Mouse (Mus musculus) stomach, embryonic 14.5 days (tissue): ENCODE results near the gene Gm21970. TPM values are rescaled to one million over a fixed set of nuclear protein-coding genes. Genes with fewer than 3 reads are reported as not detected.

ENCODE experiments used
- ATAC-seq: fragments of 200-750 bp; cut with Nextera tagmentation; 2 replicates; pipeline ENCODE4 v1.8.0; 2017; ENCODE audit warnings: low read depth, moderate TSS enrichment; ENCODE audit not compliant: insufficient number of reproducible peaks, insufficient read depth, low FRiP score
- H3K27ac ChIP-seq: fragments of 300-500 bp; sonication (generic); 2 replicates; pipeline ENCODE4 v1.5.1; 2014; ENCODE audit warnings: mild to moderate bottlenecking, low read length, moderate library complexity, mixed read lengths
- H3K27me3 ChIP-seq: fragments of 300-500 bp; sonication (generic); 2 replicates; pipeline ENCODE4 v1.6.1; 2014; ENCODE audit warnings: low read length, control low read depth, mixed read lengths; ENCODE audit not compliant: control insufficient read depth, insufficient read depth
- H3K36me3 ChIP-seq: fragments of 300-500 bp; sonication (generic); 2 replicates; pipeline ENCODE4 v1.6.1; 2014; ENCODE audit warnings: mild to moderate bottlenecking, control low read depth, low read length, moderate library complexity, mixed read lengths; ENCODE audit not compliant: control insufficient read depth, insufficient read depth
- H3K4me1 ChIP-seq: fragments of 300-500 bp; sonication (generic); 2 replicates; pipeline ENCODE4 v1.6.1; 2014; ENCODE audit warnings: low read length, control low read depth, mixed read lengths; ENCODE audit not compliant: control insufficient read depth, insufficient read depth
- H3K4me2 ChIP-seq: fragments of 300-500 bp; sonication (generic); replicated peaks from 2 replicates; pipeline ENCODE4 v1.6.1; 2014; ENCODE audit warnings: low read depth, low read length, control low read depth
- H3K4me3 ChIP-seq: fragments of 300-500 bp; sonication (generic); 2 replicates; pipeline ENCODE4 v1.5.1; 2014; ENCODE audit warnings: low read depth, low read length, control low read depth
- H3K9ac ChIP-seq: fragments of 300-500 bp; sonication (generic); replicated peaks from 2 replicates; pipeline ENCODE4 v1.6.1; 2014; ENCODE audit warnings: low read depth, mild to moderate bottlenecking, control low read depth, low read length, moderate library complexity, mixed read lengths
- H3K9me3 ChIP-seq: fragments of 300-500 bp; sonication (generic); 2 replicates; pipeline ENCODE4 v1.6.1; 2016; ENCODE audit warnings: low read depth, low read length, control low read depth; ENCODE audit not compliant: control insufficient read depth
- WGBS: fragments of 180-500 bp; shearing (Covaris S2); extraction: QIAGEN DNeasy Blood & Tissue Kit; methylation state at CpG from one replicate; pipeline ENCODE4 v1.1.7; 2014; 5-methylcytosine and 5-hydroxymethylcytosine counted together
- polyA plus RNA-seq: library from polyadenylated mRNA; unstranded; fragments of >200 nt; fragmentation: Nextera tagmentation; extraction: Ambion mirVana; gene quantifications from 2 replicates; pipeline ENCODE4 v1.2.1, GENCODE M21; 2014

Gene Gm21970
- polyA plus RNA-seq, 1 experiment from 2014 or later = not detected

- H3K36me3 ChIP-seq = no peaks in the 10 kb centered on the region; the same call in 1 of the 2 replicates
- no peaks in the 10 kb centered on the region for H3K9me3 ChIP-seq
- no peaks in the 10 kb centered on the region for H3K27me3 ChIP-seq
- H3K9ac ChIP-seq = no peak overlapping the region
- H3K4me1 ChIP-seq = 0 out of 2 replicates have a peak, but pooled peaks cover 1% of the 10 kb centered on the region
- no peak overlapping the region for H3K4me3 ChIP-seq
- WGBS = 71% methylated on average over 6 of the region's 6 CpGs
- ATAC-seq = no peak
- no peak overlapping the region for H3K4me2 ChIP-seq
- H3K27ac ChIP-seq = no peak overlapping the region
Measured at GRCm38 (mm10) chr16:91401569-91402165, 10.1 kb downstream of the Gm21970 start.

- no peak overlapping the region for H3K4me2 ChIP-seq
- no peak for ATAC-seq
- no peaks in the 10 kb centered on the region for H3K9me3 ChIP-seq
- no peak overlapping the region for H3K4me3 ChIP-seq
- no peak overlapping the region for H3K9ac ChIP-seq
- 0 out of 2 replicates have a peak, but pooled peaks cover 5% of the 10 kb centered on the region for H3K4me1 ChIP-seq
- no peaks in the 10 kb centered on the region for H3K27me3 ChIP-seq
- WGBS = 76% methylated on average over 9 of the region's 9 CpGs
- no peaks in the 10 kb centered on the region; the same call in 1 of the 2 replicates for H3K36me3 ChIP-seq
- no peak overlapping the region for H3K27ac ChIP-seq
Measured at GRCm38 (mm10) chr16:91403784-91404183, 12.3 kb downstream of the Gm21970 start.

- Histone ChIP-seq H3K36me3 (no peaks in the 10 kb centered on the region; the same call in 1 of the 2 replicates), H3K27ac (no peak overlapping the region), H3K4me3 (no peak overlapping the region), H3K9me3 (no peaks in the 10 kb centered on the region), H3K4me2 (no peak overlapping the region), H3K4me1 (0 out of 2 replicates have a peak, but pooled peaks cover 5% of the 10 kb centered on the region), H3K9ac (no peak overlapping the region), H3K27me3 (no peaks in the 10 kb centered on the region)
- ATAC-seq = no peak
- 94% methylated on average over 8 of the region's 8 CpGs for WGBS
Measured at GRCm38 (mm10) chr16:91404187-91404586, 12.7 kb downstream of the Gm21970 start.

DNA sequence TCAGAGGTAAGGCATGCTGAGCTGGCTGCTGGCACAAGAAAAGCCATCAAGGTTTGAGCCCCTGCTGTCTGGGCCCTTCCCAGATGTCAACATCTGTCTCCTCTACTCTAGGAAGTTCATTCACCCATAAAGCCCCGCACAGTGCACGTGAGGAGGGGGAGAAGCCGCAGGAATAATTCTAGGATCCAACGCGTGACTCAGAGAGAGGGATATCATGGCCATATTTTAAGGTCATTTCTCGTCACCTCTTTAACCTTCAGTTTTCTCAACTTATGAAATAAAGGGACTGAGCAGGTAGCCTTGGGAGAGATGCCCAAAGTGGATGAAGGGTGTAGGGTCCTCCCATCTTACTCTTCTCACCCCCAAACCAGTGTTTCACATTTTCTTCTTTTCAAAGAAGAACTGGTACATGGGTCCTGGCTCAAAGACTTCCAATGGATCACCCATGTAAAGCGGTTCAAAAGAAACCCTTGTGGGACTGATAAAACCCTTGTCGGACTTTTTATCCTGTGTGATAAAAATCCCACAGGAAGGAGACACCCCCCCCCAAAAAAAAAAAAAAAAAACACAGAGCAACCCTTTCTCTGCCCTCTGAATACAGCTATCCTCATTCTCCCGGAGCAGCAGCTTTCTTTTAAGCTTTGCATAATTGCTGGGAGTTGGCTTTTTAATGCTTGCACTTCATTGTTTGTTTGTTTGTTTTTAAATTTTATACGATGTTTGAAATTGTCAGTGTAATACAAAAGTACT lies 13.5 kb downstream of the Gm21970 start:
- no peak for ATAC-seq
- H3K27ac ChIP-seq = no peak overlapping the region

DNA sequence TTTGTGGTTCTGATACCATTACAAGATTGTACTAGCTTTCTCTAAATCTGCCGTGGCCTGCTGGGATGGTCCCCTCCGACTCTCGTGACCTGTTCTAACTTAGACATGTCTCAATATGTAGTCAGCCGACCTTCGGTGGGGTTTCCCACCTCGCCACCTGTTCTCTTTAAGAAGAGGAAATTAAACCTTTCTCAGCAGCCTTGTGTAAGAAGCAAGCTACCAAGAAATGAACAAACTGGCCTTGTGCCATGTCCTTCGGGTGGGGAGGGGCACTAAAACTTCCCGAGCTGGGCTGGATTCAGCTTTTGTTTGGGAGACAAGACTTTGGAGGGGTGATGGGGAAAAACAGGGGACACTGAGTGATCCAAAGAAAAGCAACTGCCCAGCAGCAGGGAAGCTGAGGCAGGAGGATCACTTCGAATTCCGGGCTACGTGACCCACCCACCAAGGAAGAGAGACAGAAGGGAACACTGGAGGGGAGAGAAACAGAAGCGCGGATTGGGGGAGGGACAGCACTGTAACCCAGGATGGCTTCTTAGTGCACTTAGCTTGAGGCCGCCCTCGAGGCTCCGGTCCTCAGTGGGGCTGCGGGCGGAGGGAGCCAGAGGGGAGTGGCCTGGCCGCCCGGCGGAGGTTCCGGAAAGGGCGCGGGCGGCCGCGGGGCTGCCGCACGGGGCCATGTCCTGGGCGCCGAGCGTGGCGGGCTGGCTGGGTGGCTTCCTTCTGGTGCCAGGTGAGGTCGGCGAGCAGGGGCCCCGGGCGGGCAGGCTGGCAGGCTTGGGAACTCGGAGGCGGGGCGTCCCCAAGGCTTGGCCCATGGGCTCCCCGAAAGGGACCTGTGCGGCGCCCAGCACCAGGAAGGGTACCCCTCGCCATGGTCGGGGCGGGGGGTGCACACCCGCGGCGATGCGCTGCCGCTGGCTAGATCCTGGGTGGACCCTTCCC lies 14.4 kb downstream of the Gm21970 start, which contains the start of gene Il10rb:
TSS of gene Il10rb (plus strand) at position 525 of the 945 bp plus-strand sequence.
- H3K9ac ChIP-seq = peak within 1 kb of the TSS; percentile 73
- H3K27me3 ChIP-seq = no peaks in the 10 kb centered on the region
- 4% methylated on average over 49 of the region's 51 CpGs for WGBS
- peak within 1 kb of the TSS; percentile 80; the same call in 1 of the 2 replicates for H3K27ac ChIP-seq
- peak within 1 kb of the TSS; percentile 89 for H3K4me2 ChIP-seq
- H3K36me3 ChIP-seq = no peaks in the 10 kb centered on the region; the same call in 1 of the 2 replicates
- peak; percentile 86 for ATAC-seq
- H3K4me1 ChIP-seq = 0 out of 2 replicates have a peak, but pooled peaks cover 5% of the 10 kb centered on the region
- no peaks in the 10 kb centered on the region for H3K9me3 ChIP-seq
- peak within 1 kb of the TSS; percentile 81 for H3K4me3 ChIP-seq

More for the DNA sequence above, 13.5 kb downstream of the Gm21970 start:
- H3K4me3 ChIP-seq = no peak overlapping the region
- 82% methylated on average over 10 of the region's 10 CpGs for WGBS
- no peaks in the 10 kb centered on the region for H3K9me3 ChIP-seq
- no peaks in the 10 kb centered on the region for H3K27me3 ChIP-seq
- H3K36me3 ChIP-seq = no peaks in the 10 kb centered on the region; the same call in 1 of the 2 replicates
- H3K4me1 ChIP-seq = 0 out of 2 replicates have a peak, but pooled peaks cover 5% of the 10 kb centered on the region
- H3K4me2 ChIP-seq = no peak overlapping the region
- no peak overlapping the region for H3K9ac ChIP-seq

DNA sequence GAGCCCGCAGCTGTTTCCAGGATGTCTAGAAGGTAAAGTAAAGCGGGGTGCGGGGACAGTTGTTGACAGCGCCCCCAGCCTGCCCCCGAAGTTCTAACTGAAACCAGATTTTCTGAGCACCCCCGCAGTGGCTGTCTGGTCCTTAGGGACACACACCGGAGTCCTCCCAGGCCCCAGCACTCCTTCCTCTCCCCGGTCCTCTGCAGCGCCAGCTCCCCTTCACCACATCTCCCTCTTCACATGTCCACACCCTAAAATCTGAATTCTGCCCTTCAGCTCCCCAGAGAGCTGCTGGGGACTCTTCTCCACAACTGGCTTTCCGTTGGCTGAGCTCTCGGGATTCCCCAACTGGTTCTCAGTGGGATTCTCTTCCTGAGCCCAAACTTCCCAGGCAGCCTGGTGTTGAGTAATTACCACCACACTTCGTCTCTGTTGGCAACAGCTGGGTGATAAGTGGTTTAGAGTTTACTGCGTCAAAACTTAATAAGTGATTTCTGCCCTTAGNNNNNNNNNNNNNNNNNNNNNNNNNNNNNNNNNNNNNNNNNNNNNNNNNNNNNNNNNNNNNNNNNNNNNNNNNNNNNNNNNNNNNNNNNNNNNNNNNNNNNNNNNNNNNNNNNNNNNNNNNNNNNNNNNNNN lies 15.2 kb downstream of the Gm21970 start:
- Histone ChIP-seq H3K27me3 (no peaks in the 10 kb centered on the region), H3K4me1 (0 out of 2 replicates have a peak, but pooled peaks cover 5% of the 10 kb centered on the region), H3K4me3 (peak overlapping the region; percentile 81), H3K36me3 (no peaks in the 10 kb centered on the region; the same call in 1 of the 2 replicates), H3K27ac (peak overlapping the region; percentile 80; the same call in 1 of the 2 replicates), H3K9ac (peak overlapping the region; percentile 73), H3K4me2 (peak overlapping the region; percentile 89), H3K9me3 (no peaks in the 10 kb centered on the region)
- ATAC-seq = peak; percentile 51; the same call in 1 of the 2 replicates
- under 1% methylated on average over 13 of the region's 13 CpGs for WGBS

GRCm38 (mm10) chr16:91413102-91413844 lies 21.8 kb downstream of the Gm21970 start:
- Histone ChIP-seq H3K4me1 (no peaks in the 10 kb centered on the region), H3K9ac (no peak overlapping the region), H3K27me3 (no peaks in the 10 kb centered on the region), H3K9me3 (no peaks in the 10 kb centered on the region), H3K4me3 (no peak overlapping the region), H3K4me2 (no peak overlapping the region), H3K27ac (no peak overlapping the region), H3K36me3 (peaks cover 14% of the 10 kb centered on the region)
- WGBS = 48% methylated on average over 12 of the region's 12 CpGs
- no peak for ATAC-seq
